Comparison of ENCODE assay signal across 29 mouse cellular contexts in the genomic region with DNA sequence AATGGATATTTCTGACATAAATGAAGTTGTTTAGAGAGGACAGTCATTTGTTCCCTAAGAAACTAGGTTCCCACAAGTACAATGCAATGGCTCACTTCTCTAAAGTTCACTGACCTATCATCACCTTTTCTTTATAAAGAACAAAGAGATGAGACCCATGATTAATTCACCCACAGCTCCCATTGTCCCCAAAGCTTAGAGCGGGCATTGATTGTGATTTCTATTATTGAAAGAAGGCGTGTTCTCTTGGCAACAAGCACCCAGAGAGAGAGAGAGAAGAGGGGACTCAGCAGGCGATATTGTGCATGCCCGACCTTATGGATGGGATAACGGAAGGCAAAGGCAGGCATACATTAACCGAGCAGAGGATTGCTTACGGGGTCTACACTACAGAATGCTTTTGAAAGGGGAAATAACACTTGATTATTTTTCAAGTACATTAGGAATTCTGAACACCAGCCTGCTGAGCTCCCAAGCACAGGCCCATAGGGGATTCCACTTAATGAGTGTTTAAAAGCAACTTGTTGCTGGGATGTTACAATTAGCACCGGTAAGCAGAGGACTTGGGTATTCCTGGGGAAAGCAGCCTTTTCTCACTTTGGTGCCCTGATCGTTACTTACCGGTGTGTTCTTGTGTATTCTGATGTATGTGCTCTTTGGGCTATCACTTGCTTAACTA. TPM values are rescaled to one million over a fixed set of nuclear protein-coding genes. Genes with fewer than 3 reads are reported as not detected.
A peak's percentile ranks its signal among the peaks of the same experiment; 100 is the strongest.
DNase-seq lines count a peak whose midpoint lies in the region; ATAC-seq and TF ChIP-seq lines count a peak whose summit lies in the region.
"Had no signal": no experiment of that assay in that cellular context is flagged by ENCODE, and none has a peak within 500 bp of the region (broad histone marks: within the 10 kb centered on the region; RNA-seq: fewer than 3 reads in every experiment).

No protein-coding gene starts in this region.

- no peak overlapping the region for H3K4me3 ChIP-seq in hindbrain, embryonic 10.5 days
- no peak overlapping the region for H3K4me3 ChIP-seq in hindbrain, postnatal 0 days (ENCODE audit: low read length)
- no peak overlapping the region for H3K4me3 ChIP-seq in midbrain, embryonic 14.5 days (replicated peaks; ENCODE audit: low read depth, low read length)
- no peak overlapping the region for H3K4me3 ChIP-seq in midbrain, embryonic 16.5 days (ENCODE audit: low read depth, low read length)
- H3K4me3 ChIP-seq: erythroblast, embryonic 14.5 days; heart, embryonic 12.5 days; liver, embryonic 12.5 days; megakaryocyte, embryonic 14.5 days had no signal

- H3K9me3 ChIP-seq in hindbrain, embryonic 10.5 days = no peaks in the 10 kb centered on the region
- H3K9me3 ChIP-seq in hindbrain, postnatal 0 days (ENCODE audit: low read length) = no peaks in the 10 kb centered on the region
- H3K9me3 ChIP-seq in midbrain, embryonic 14.5 days (ENCODE audit: control insufficient read depth, low read length) = no peaks in the 10 kb centered on the region
- H3K9me3 ChIP-seq in midbrain, embryonic 16.5 days (replicated peaks; ENCODE audit: control insufficient read depth, low read length, poor library complexity, severe bottlenecking) = no peaks in the 10 kb centered on the region
- H3K9me3 ChIP-seq: heart, embryonic 12.5 days; liver, embryonic 12.5 days had no signal

- peaks cover 78% of the 10 kb centered on the region for H3K27me3 ChIP-seq in hindbrain, embryonic 10.5 days (ENCODE audit: insufficient read depth, poor library complexity, severe bottlenecking)
- no peaks in the 10 kb centered on the region for H3K27me3 ChIP-seq in hindbrain, postnatal 0 days (ENCODE audit: insufficient read depth, low read length)
- no peaks in the 10 kb centered on the region for H3K27me3 ChIP-seq in midbrain, embryonic 14.5 days (ENCODE audit: control insufficient read depth, insufficient read depth, low read length)
- no peaks in the 10 kb centered on the region for H3K27me3 ChIP-seq in midbrain, embryonic 16.5 days (ENCODE audit: control insufficient read depth, insufficient read depth, low read depth, low read length)
- H3K27me3 ChIP-seq: heart, embryonic 12.5 days; liver, embryonic 12.5 days; megakaryocyte, embryonic 14.5 days had no signal

- H3K4me2 ChIP-seq in hindbrain, postnatal 0 days (ENCODE audit: low read depth, low read length) = no peak overlapping the region
- no peak overlapping the region for H3K4me2 ChIP-seq in midbrain, embryonic 14.5 days (ENCODE audit: low read length)
- no peak overlapping the region for H3K4me2 ChIP-seq in midbrain, embryonic 16.5 days (ENCODE audit: low read length)
- H3K4me2 ChIP-seq: heart, embryonic 12.5 days; liver, embryonic 12.5 days had no signal

- peak; percentile 42 for DNase-seq in hindbrain, embryonic 10.5 days (ENCODE audit: low spot score)
- DNase-seq in hindbrain, postnatal 0 days (ENCODE audit: low spot score) = no peak
- peak; percentile 53 for DNase-seq in midbrain, embryonic 14.5 days
- peak; percentile 32 for DNase-seq in embryo, embryonic 11 days
- DNase-seq in retina, postnatal 1 day = peak; percentile 51
- no peak for DNase-seq in cerebellum, adult 8-10 months
- no peak for DNase-seq in thymus, postnatal 10 days (ENCODE audit: low spot score in 2 of 2)
- DNase-seq: adrenal gland, postnatal 25 days; cerebellum, adult 2 months; cerebellum, postnatal 25 days; gastrocnemius, postnatal 14 days; heart, postnatal 4 days; kidney, adult 9 months; kidney, postnatal 10 days; layer of hippocampus, postnatal 36 days; left cerebral cortex, postnatal 4 days; liver, postnatal 0 days; lung, postnatal 4 days; thymus, postnatal 25 days had no signal

- TF ChIP-seq CTCF in hindbrain, postnatal 0 days (IDR thresholded peaks at IDR 0.05; ENCODE audit: low read depth) = no peak

- no peak for ATAC-seq in hindbrain, postnatal 0 days
- ATAC-seq in midbrain, embryonic 14.5 days (ENCODE audit: low FRiP score, low TSS enrichment) = no peak
- ATAC-seq in midbrain, embryonic 16.5 days = no peak
- ATAC-seq: forebrain, embryonic 14.5 days; intestine, postnatal 0 days; liver, embryonic 12.5 days; liver, postnatal 0 days; lung, postnatal 0 days had no signal

- 43% methylated on average over 10 of the region's 10 CpGs for WGBS in hindbrain, embryonic 10.5 days
- WGBS in hindbrain, postnatal 0 days = 24% methylated on average over 10 of the region's 10 CpGs
- 18% methylated on average over 10 of the region's 10 CpGs for WGBS in midbrain, embryonic 14.5 days
- 22% methylated on average over 10 of the region's 10 CpGs for WGBS in midbrain, embryonic 16.5 days

- no peaks in the 10 kb centered on the region for H3K36me3 ChIP-seq in hindbrain, embryonic 10.5 days
- no peaks in the 10 kb centered on the region for H3K36me3 ChIP-seq in hindbrain, postnatal 0 days (ENCODE audit: insufficient read depth, low read length)
- no peaks in the 10 kb centered on the region for H3K36me3 ChIP-seq in midbrain, embryonic 14.5 days (ENCODE audit: control insufficient read depth, insufficient read depth, low read length)
- no peaks in the 10 kb centered on the region for H3K36me3 ChIP-seq in midbrain, embryonic 16.5 days (ENCODE audit: control insufficient read depth, insufficient read depth, low read length)
- H3K36me3 ChIP-seq: heart, embryonic 12.5 days; liver, embryonic 12.5 days had no signal

- peaks cover 27% of the 10 kb centered on the region for H3K4me1 ChIP-seq in hindbrain, embryonic 10.5 days (replicated peaks)
- H3K4me1 ChIP-seq in hindbrain, postnatal 0 days (ENCODE audit: insufficient read depth, low read length) = peaks cover 12% of the 10 kb centered on the region; the same call in 1 of the 2 replicates
- peaks cover 7% of the 10 kb centered on the region; the same call in 1 of the 2 replicates for H3K4me1 ChIP-seq in midbrain, embryonic 14.5 days (ENCODE audit: control insufficient read depth, insufficient read depth, low read length)
- no peaks in the 10 kb centered on the region for H3K4me1 ChIP-seq in midbrain, embryonic 16.5 days (ENCODE audit: control insufficient read depth, insufficient read depth, low read length)
- H3K4me1 ChIP-seq: megakaryocyte, embryonic 14.5 days had no signal

- H3K27ac ChIP-seq in hindbrain, embryonic 10.5 days = no peak overlapping the region
- no peak overlapping the region for H3K27ac ChIP-seq in hindbrain, postnatal 0 days
- H3K27ac ChIP-seq in midbrain, embryonic 14.5 days (replicated peaks; ENCODE audit: low read depth, low read length) = no peak overlapping the region
- no peak overlapping the region for H3K27ac ChIP-seq in midbrain, embryonic 16.5 days (ENCODE audit: low read length)
- H3K27ac ChIP-seq: liver, embryonic 12.5 days had no signal

- H3K9ac ChIP-seq in hindbrain, postnatal 0 days (replicated peaks; ENCODE audit: low read length) = no peak overlapping the region
- H3K9ac ChIP-seq in midbrain, embryonic 14.5 days (replicated peaks; ENCODE audit: low read length) = no peak overlapping the region
- no peak overlapping the region for H3K9ac ChIP-seq in midbrain, embryonic 16.5 days (ENCODE audit: low read depth, low read length)
- H3K9ac ChIP-seq: heart, embryonic 12.5 days; liver, embryonic 12.5 days; liver, postnatal 0 days had no signal

RNA-seq across cellular contexts. Expression of a gene that starts 48.4 kb away (rescaled TPM):
- polyA plus RNA-seq in hindbrain, embryonic 10.5 days (2016; fragmentation: Nextera tagmentation; extraction: Ambion mirVana) = 52.8 and 77.1 TPM in 2 replicates
- 42.6 and 43.8 TPM in 2 replicates for total RNA-seq in hindbrain, postnatal 0 days (2014; rRNA removed)
- polyA plus RNA-seq in hindbrain, postnatal 0 days (2015; fragmentation: Nextera tagmentation; extraction: Ambion mirVana) = 50.3 TPM in 2 replicates
- polyA plus RNA-seq in midbrain, embryonic 14.5 days (2014; fragmentation: Nextera tagmentation; extraction: Ambion mirVana) = 35.9 and 39.6 TPM in 2 replicates
- 45.2 and 47.0 TPM in 2 replicates for polyA plus RNA-seq in midbrain, embryonic 16.5 days (2015; fragmentation: Nextera tagmentation; extraction: Ambion mirVana)
- total RNA-seq: granulocyte monocyte progenitor cell, adult 5-6 weeks; MEL had no signal
- polyA plus RNA-seq: erythroblast, embryonic 14.5 days had no signal

Comparison
In these comparisons a context has a peak if more than half of its experiments do, and no peak if none do; other contexts are left out.
1. DNase-seq: peak in hindbrain, embryonic 10.5 days (single experiment), midbrain, embryonic 14.5 days (single experiment), embryo, embryonic 11 days (single experiment) and retina, postnatal 1 day (single experiment); none in hindbrain, postnatal 0 days (single experiment), cerebellum, adult 8-10 months (single experiment) and thymus, postnatal 10 days (0 of 2).